Mouse (Mus musculus) liver, embryonic 16.5 days (tissue): Measurements from ENCODE around the gene Tmem184b. TPM values are rescaled to one million over a fixed set of nuclear protein-coding genes. Genes with fewer than 3 reads are reported as not detected.
A peak's percentile ranks its signal among the peaks of the same experiment; 100 is the strongest.

Experiments used
- ATAC-seq: fragments of 200-750 bp; cut with Nextera tagmentation; 2 replicates; pipeline ENCODE4 v1.8.0; 2017; ENCODE audit warnings: low read depth, mild to moderate bottlenecking, moderate number of reproducible peaks, moderate library complexity
- H3K27ac ChIP-seq: fragments of 300-500 bp; sonication (generic); 2 replicates; pipeline ENCODE4 v1.5.1; 2014; ENCODE audit warnings: mild to moderate bottlenecking, low read length
- H3K27me3 ChIP-seq: fragments of 300-500 bp; sonication (generic); 2 replicates; pipeline ENCODE4 v1.6.1; 2014; ENCODE audit warnings: low read depth, low read length, mixed read lengths; ENCODE audit not compliant: control insufficient read depth, insufficient read depth
- H3K36me3 ChIP-seq: fragments of 300-500 bp; sonication (generic); 2 replicates; pipeline ENCODE4 v1.6.1; 2014; ENCODE audit warnings: mild to moderate bottlenecking; ENCODE audit not compliant: control insufficient read depth, insufficient read depth
- H3K4me1 ChIP-seq: fragments of 300-500 bp; sonication (generic); 2 replicates; pipeline ENCODE4 v1.6.1; 2014; ENCODE audit warnings: low read depth, low read length, mixed read lengths; ENCODE audit not compliant: control insufficient read depth
- H3K4me2 ChIP-seq: fragments of 300-500 bp; sonication (generic); 2 replicates; pipeline ENCODE4 v1.6.1; 2014; ENCODE audit warnings: low read depth, low read length, mixed read lengths
- H3K4me3 ChIP-seq: fragments of 300-500 bp; sonication (generic); 2 replicates; pipeline ENCODE4 v1.5.1; 2014; ENCODE audit warnings: low read depth, mild to moderate bottlenecking, low read length
- H3K9ac ChIP-seq: fragments of 300-500 bp; sonication (generic); 2 replicates; pipeline ENCODE4 v1.6.1; 2014; ENCODE audit warnings: low read depth, low read length
- H3K9me3 ChIP-seq: fragments of 300-500 bp; sonication (generic); replicated peaks from 2 replicates; pipeline ENCODE4 v1.6.1; 2016; ENCODE audit warnings: low read length; ENCODE audit not compliant: control insufficient read depth
- WGBS: fragments of 180-500 bp; shearing (Covaris S2); extraction: QIAGEN DNeasy Blood & Tissue Kit; methylation state at CpG from one replicate; pipeline ENCODE4 v1.1.7; 2014; ENCODE audit not compliant: insufficient replicate concordance; 5-methylcytosine and 5-hydroxymethylcytosine counted together
- polyA plus RNA-seq: library from polyadenylated mRNA; unstranded; fragments of >200 nt; fragmentation: Nextera tagmentation; extraction: Ambion mirVana; gene quantifications from 2 replicates; pipeline ENCODE4 v1.2.1, GENCODE M21; 2015

Gene Tmem184b
- polyA plus RNA-seq, 1 experiment from 2014 or later: 12.1 TPM

- 62% methylated on average over 15 of the region's 15 CpGs for WGBS
- Histone ChIP-seq H3K4me3 (no peak overlapping the region), H3K27ac (0 out of 2 replicates have a peak overlapping the region, but pooled peaks have one; percentile 30), H3K9me3 (no peaks in the 10 kb centered on the region), H3K9ac (no peak overlapping the region), H3K4me2 (no peak overlapping the region), H3K36me3 (no peaks in the 10 kb centered on the region), H3K4me1 (peaks cover 19% of the 10 kb centered on the region), H3K27me3 (no peaks in the 10 kb centered on the region)
- ATAC-seq: peak; percentile 37
These were observed 33.7 kb downstream of the Tmem184b start for GRCm38 (mm10) chr15:79369452-79370280.

- Histone ChIP-seq H3K9ac (no peak overlapping the region), H3K4me3 (no peak overlapping the region), H3K9me3 (no peaks in the 10 kb centered on the region), H3K27ac (0 out of 2 replicates have a peak overlapping the region, but pooled peaks have one; percentile 30), H3K36me3 (no peaks in the 10 kb centered on the region), H3K4me2 (no peak overlapping the region), H3K27me3 (no peaks in the 10 kb centered on the region), H3K4me1 (peaks cover 19% of the 10 kb centered on the region)
- ATAC-seq: peak; percentile 40
- WGBS: 62% methylated on average over 8 of the region's 8 CpGs
These were observed 34.4 kb downstream of the Tmem184b start for GRCm38 (mm10) chr15:79368861-79369440.

GRCm38 (mm10) chr15:79368313-79368811 lies 35.0 kb downstream of the Tmem184b start:
- no peaks in the 10 kb centered on the region for H3K36me3 ChIP-seq
- H3K27ac ChIP-seq: peak overlapping the region; percentile 39; the same call in 1 of the 2 replicates
- no peaks in the 10 kb centered on the region for H3K9me3 ChIP-seq
- H3K9ac ChIP-seq: no peak overlapping the region
- ATAC-seq: peak; percentile 66
- no peak overlapping the region for H3K4me3 ChIP-seq
- H3K4me1 ChIP-seq: peaks cover 19% of the 10 kb centered on the region
- H3K4me2 ChIP-seq: no peak overlapping the region
- 56% methylated on average over 14 of the region's 14 CpGs for WGBS
- H3K27me3 ChIP-seq: no peaks in the 10 kb centered on the region

GRCm38 (mm10) chr15:79366402-79366801 lies 37.0 kb downstream of the Tmem184b start:
- H3K4me3 ChIP-seq: no peak overlapping the region
- H3K4me1 ChIP-seq: peaks cover 19% of the 10 kb centered on the region
- H3K9me3 ChIP-seq: no peaks in the 10 kb centered on the region
- H3K36me3 ChIP-seq: no peaks in the 10 kb centered on the region
- no peak for ATAC-seq
- H3K27ac ChIP-seq: no peak overlapping the region
- no peak overlapping the region for H3K9ac ChIP-seq
- no peaks in the 10 kb centered on the region for H3K27me3 ChIP-seq
- WGBS: 81% methylated on average over 5 of the region's 5 CpGs
- no peak overlapping the region for H3K4me2 ChIP-seq

- H3K9ac ChIP-seq: no peak overlapping the region
- ATAC-seq: no peak
- no peaks in the 10 kb centered on the region for H3K36me3 ChIP-seq
- H3K4me3 ChIP-seq: no peak overlapping the region
- H3K4me1 ChIP-seq: peaks cover 13% of the 10 kb centered on the region
- H3K4me2 ChIP-seq: no peak overlapping the region
- H3K27ac ChIP-seq: no peak overlapping the region
- H3K27me3 ChIP-seq: no peaks in the 10 kb centered on the region
- H3K9me3 ChIP-seq: no peaks in the 10 kb centered on the region
- WGBS: 83% methylated on average over 12 of the region's 12 CpGs
These were observed 38.3 kb downstream of the Tmem184b start for GRCm38 (mm10) chr15:79365068-79365467.

GRCm38 (mm10) chr15:79364120-79364519 lies 39.2 kb downstream of the Tmem184b start:
- ATAC-seq: no peak
- Histone ChIP-seq H3K4me2 (no peak overlapping the region), H3K9ac (no peak overlapping the region), H3K27ac (no peak overlapping the region), H3K4me3 (no peak overlapping the region), H3K9me3 (no peaks in the 10 kb centered on the region), H3K27me3 (no peaks in the 10 kb centered on the region), H3K36me3 (no peaks in the 10 kb centered on the region), H3K4me1 (peaks cover 7% of the 10 kb centered on the region)
- WGBS: 81% methylated on average over 6 of the region's 6 CpGs

- WGBS: 13% methylated on average over 4 of the region's 4 CpGs
- no peak overlapping the region for H3K27ac ChIP-seq
- peaks cover 25% of the 10 kb centered on the region for H3K4me1 ChIP-seq
- no peak overlapping the region for H3K4me3 ChIP-seq
- no peaks in the 10 kb centered on the region for H3K9me3 ChIP-seq
- H3K27me3 ChIP-seq: peaks cover 7% of the 10 kb centered on the region; the same call in 1 of the 2 replicates
- ATAC-seq: no peak
- H3K4me2 ChIP-seq: no peak overlapping the region
- no peak overlapping the region for H3K9ac ChIP-seq
- H3K36me3 ChIP-seq: no peaks in the 10 kb centered on the region
These were observed 42.3 kb downstream of the Tmem184b start for GRCm38 (mm10) chr15:79361023-79361422.

GRCm38 (mm10) chr15:79360371-79360770 lies 43.0 kb downstream of the Tmem184b start:
- Histone ChIP-seq H3K27me3 (peaks cover 7% of the 10 kb centered on the region; the same call in 1 of the 2 replicates), H3K4me3 (no peak overlapping the region), H3K36me3 (no peaks in the 10 kb centered on the region), H3K9ac (no peak overlapping the region), H3K4me2 (no peak overlapping the region), H3K4me1 (peaks cover 25% of the 10 kb centered on the region), H3K27ac (no peak overlapping the region), H3K9me3 (no peaks in the 10 kb centered on the region)
- 28% methylated on average over 7 of the region's 7 CpGs for WGBS
- ATAC-seq: no peak

- H3K9me3 ChIP-seq: no peaks in the 10 kb centered on the region
- peaks cover 25% of the 10 kb centered on the region for H3K4me1 ChIP-seq
- peak; percentile 27; the same call in 1 of the 2 replicates for ATAC-seq
- peak overlapping the region; percentile 19; the same call in 1 of the 2 replicates for H3K27ac ChIP-seq
- WGBS: 32% methylated on average over 6 of the region's 6 CpGs
- H3K36me3 ChIP-seq: no peaks in the 10 kb centered on the region
- H3K9ac ChIP-seq: no peak overlapping the region
- H3K27me3 ChIP-seq: peaks cover 7% of the 10 kb centered on the region; the same call in 1 of the 2 replicates
- H3K4me2 ChIP-seq: no peak overlapping the region
- no peak overlapping the region for H3K4me3 ChIP-seq
These were observed 43.4 kb downstream of the Tmem184b start for GRCm38 (mm10) chr15:79359954-79360353.
